Mouse (Mus musculus) liver, postnatal 0 days (tissue): Measurements from ENCODE around the gene Klhl26.

ENCODE experiments used
- CTCF ChIP-seq: sonication (generic); IDR thresholded peaks from 2 replicates; pipeline ENCODE4 v1.5.1; 2016; ENCODE audit warnings: antibody characterized with exemption, low read depth
- EP300 ChIP-seq: IDR thresholded peaks from 2 replicates; pipeline ENCODE4 v1.6.1; 2016; ENCODE audit warnings: antibody characterized with exemption, low read depth, mild to moderate bottlenecking

DNA sequence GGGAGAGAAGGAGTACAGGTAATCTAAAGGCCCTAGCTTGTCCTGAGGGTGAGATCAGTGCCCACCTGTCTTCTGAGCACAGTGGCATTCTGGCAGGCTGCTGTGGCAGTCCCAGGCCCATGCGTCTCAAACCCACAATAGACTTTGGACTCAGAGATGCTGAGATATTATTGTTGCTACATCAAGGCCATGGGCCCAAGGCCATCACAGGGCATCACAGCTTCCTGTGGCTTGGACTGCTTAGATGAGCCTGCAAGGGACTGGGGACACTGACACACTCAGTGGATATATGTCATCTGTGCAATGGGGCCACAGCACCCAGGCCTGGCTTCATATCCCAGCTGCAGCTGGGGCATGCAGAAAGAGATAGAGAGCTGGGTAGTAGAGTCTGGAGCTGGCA is 19.8 kb downstream of the Klhl26 start:
- TF ChIP-seq EP300 (no peak), CTCF (no peak)
